Mouse (Mus musculus) CH12.LX (cell line): ENCODE data around the gene Gprin2. TPM values are rescaled to one million over a fixed set of nuclear protein-coding genes. Genes with fewer than 3 reads are reported as not detected.

ENCODE experiments used
- DNase-seq: peaks from one replicate; pipeline ENCODE4 v3.0.0-alpha.2; 2013; ENCODE audit errors: extremely low read depth
- H3K27ac ChIP-seq: 2 replicates; pipeline ENCODE4 v1.5.1; 2012; ENCODE audit warnings: low read depth, mild to moderate bottlenecking, control low read depth, moderate library complexity; ENCODE audit not compliant: insufficient read depth
- H3K27me3 ChIP-seq: replicated peaks from 2 replicates; pipeline ENCODE3; 2012; ENCODE audit warnings: inconsistent platforms
- H3K36me3 ChIP-seq, 2 experiments: replicated peaks in 1 of 2; 2 replicates each; pipeline versions ENCODE3 to v1.6.1; 2012; ENCODE audit warnings: inconsistent platforms in 1 of 2, low read length in 1 of 2, mild to moderate bottlenecking in 1 of 2, mixed read lengths in 1 of 2, moderate library complexity in 1 of 2; ENCODE audit not compliant: control insufficient read depth in 1 of 2, insufficient read depth in 1 of 2
- H3K4me1 ChIP-seq, 2 experiments: 2 replicates each; pipeline ENCODE4 v1.6.1; 2012; ENCODE audit warnings: inconsistent platforms in 1 of 2, moderate library complexity in 1 of 2; ENCODE audit not compliant: insufficient read depth in 2 of 2, control insufficient read depth in 1 of 2
- H3K4me2 ChIP-seq: 2 replicates; pipeline ENCODE4 v1.6.1; 2012; ENCODE audit warnings: low read depth, mild to moderate bottlenecking, control low read depth; ENCODE audit not compliant: poor library complexity, insufficient read depth, severe bottlenecking
- H3K4me3 ChIP-seq, 3 experiments: fragments of 150-350 bp in 1 of 3; sonication (generic) in 1 of 3; replicated peaks in 1 of 3; 2 replicates each; pipeline versions ENCODE3 to v1.5.1; 2011 to 2012; ENCODE audit warnings: low read depth in 2 of 3, low read length in 2 of 3, mild to moderate bottlenecking in 2 of 3, moderate library complexity in 2 of 3, control low read depth in 1 of 3, improper control_type of control experiment in 1 of 3, inconsistent platforms in 1 of 3, mixed read lengths in 1 of 3; ENCODE audit not compliant: poor library complexity in 1 of 3
- H3K79me2 ChIP-seq: replicated peaks from 2 replicates; pipeline ENCODE4 v1.6.1; 2012; ENCODE audit warnings: mild to moderate bottlenecking, moderate library complexity; ENCODE audit not compliant: control insufficient read depth, poor library complexity, insufficient read depth, severe bottlenecking; ENCODE audit errors: extremely low read depth
- H3K9ac ChIP-seq: 2 replicates; pipeline ENCODE4 v1.6.1; 2012; ENCODE audit warnings: low read depth, mild to moderate bottlenecking, control low read depth, moderate library complexity; ENCODE audit not compliant: insufficient read depth
- H3K9me3 ChIP-seq: replicated peaks from 2 replicates; pipeline ENCODE3; 2012; ENCODE audit warnings: low read length, inconsistent platforms, mixed read lengths
- BHLHE40 ChIP-seq: IDR thresholded peaks from 2 replicates; pipeline ENCODE4 v1.6.1; 2011; ENCODE audit warnings: mild to moderate bottlenecking, low read depth, low read length, improper control_type of control experiment
- CHD1 ChIP-seq: IDR thresholded peaks from 2 replicates; pipeline ENCODE4 v1.6.1; 2012; ENCODE audit warnings: low read depth, low read length, improper control_type of control experiment, inconsistent platforms
- CHD2 ChIP-seq: IDR thresholded peaks from 2 replicates; pipeline ENCODE4 v1.6.1; 2011; ENCODE audit warnings: low read length, improper control_type of control experiment
- CTCF ChIP-seq, 2 experiments: IDR thresholded peaks in 1 of 2; conservative IDR thresholded peaks in 1 of 2; 2 replicates each; pipeline ENCODE4 v1.5.1; 2011 to 2012; ENCODE audit warnings: low read depth in 2 of 2, low read length in 2 of 2, improper control_type of control experiment in 1 of 2, inconsistent platforms in 1 of 2, mild to moderate bottlenecking in 1 of 2, moderate library complexity in 1 of 2
- E2F4 ChIP-seq: IDR thresholded peaks from 2 replicates; pipeline ENCODE4 v1.6.1; 2011; ENCODE audit warnings: low read depth, low read length, improper control_type of control experiment; ENCODE audit not compliant: insufficient replicate concordance
- EP300 ChIP-seq: IDR thresholded peaks from 2 replicates; pipeline ENCODE4 v1.6.1; 2011; ENCODE audit warnings: low read length, improper control_type of control experiment
- GABPA ChIP-seq: IDR thresholded peaks from 2 replicates; pipeline ENCODE4 v1.6.1; 2012; ENCODE audit warnings: low read depth, low read length, improper control_type of control experiment, inconsistent platforms; ENCODE audit not compliant: insufficient replicate concordance
- HCFC1 ChIP-seq: IDR thresholded peaks from 2 replicates; pipeline ENCODE4 v1.6.1; 2012; ENCODE audit warnings: low read depth, mild to moderate bottlenecking, inconsistent platforms, low read length, improper control_type of control experiment
- JUN ChIP-seq: IDR thresholded peaks from 2 replicates; pipeline ENCODE4 v1.6.1; 2011; ENCODE audit warnings: low read depth, mild to moderate bottlenecking, low read length, improper control_type of control experiment, moderate library complexity; ENCODE audit not compliant: insufficient read depth
- JUND ChIP-seq: conservative IDR thresholded peaks from 2 replicates; pipeline ENCODE4 v1.6.1; 2011; ENCODE audit warnings: low read depth, low read length, improper control_type of control experiment
- MAFK ChIP-seq: IDR thresholded peaks from 2 replicates; pipeline ENCODE4 v1.6.1; 2011; ENCODE audit warnings: low read length, improper control_type of control experiment; ENCODE audit not compliant: insufficient replicate concordance
- MXI1 ChIP-seq: IDR thresholded peaks from 2 replicates; pipeline ENCODE4 v1.6.1; 2011; ENCODE audit warnings: mild to moderate bottlenecking, low read depth, low read length, improper control_type of control experiment
- MYC ChIP-seq: IDR thresholded peaks from 2 replicates; pipeline ENCODE4 v1.6.1; 2011; ENCODE audit warnings: low read depth, mild to moderate bottlenecking, improper control_type of control experiment, low read length
- NRF1 ChIP-seq: IDR thresholded peaks from 2 replicates; pipeline ENCODE4 v1.6.1; 2014; ENCODE audit warnings: low read depth, mild to moderate bottlenecking, inconsistent platforms, low read length, improper control_type of control experiment, moderate library complexity
- PAX5 ChIP-seq: IDR thresholded peaks from 2 replicates; pipeline ENCODE4 v1.6.1; 2012; ENCODE audit warnings: low read length, inconsistent platforms, mixed read lengths
- RAD21 ChIP-seq: IDR thresholded peaks from 2 replicates; pipeline ENCODE4 v1.6.1; 2011; ENCODE audit warnings: low read depth, mild to moderate bottlenecking, low read length, improper control_type of control experiment, moderate library complexity
- RCOR1 ChIP-seq: conservative IDR thresholded peaks from 2 replicates; pipeline ENCODE4 v1.6.1; 2012; ENCODE audit warnings: low read depth, mild to moderate bottlenecking, inconsistent platforms, low read length, improper control_type of control experiment
- SIN3A ChIP-seq: IDR thresholded peaks from 2 replicates; pipeline ENCODE4 v1.6.1; 2012; ENCODE audit warnings: low read length, improper control_type of control experiment, inconsistent platforms
- SMC3 ChIP-seq: IDR thresholded peaks from 2 replicates; pipeline ENCODE4 v1.6.1; 2011; ENCODE audit warnings: low read depth, low read length, improper control_type of control experiment
- TBP ChIP-seq: conservative IDR thresholded peaks from 2 replicates; pipeline ENCODE4 v1.6.1; 2011; ENCODE audit warnings: low read depth, low read length, improper control_type of control experiment
- TCF12 ChIP-seq: IDR thresholded peaks from 2 replicates; pipeline ENCODE4 v1.6.1; 2014; ENCODE audit warnings: low read depth, mild to moderate bottlenecking, inconsistent platforms, low read length, improper control_type of control experiment
- UBTF ChIP-seq: IDR thresholded peaks from 2 replicates; pipeline ENCODE4 v1.6.1; 2012; ENCODE audit warnings: low read depth, mild to moderate bottlenecking, inconsistent platforms, low read length, improper control_type of control experiment, moderate library complexity
- USF2 ChIP-seq: conservative IDR thresholded peaks from 2 replicates; pipeline ENCODE4 v1.6.1; 2011; ENCODE audit warnings: low read depth, low read length, improper control_type of control experiment
- ZC3H11A ChIP-seq: IDR thresholded peaks from 2 replicates; pipeline ENCODE4 v1.6.1; 2012; ENCODE audit warnings: low read depth, mild to moderate bottlenecking, inconsistent platforms, low read length, improper control_type of control experiment
- ZKSCAN1 ChIP-seq: IDR thresholded peaks from 2 replicates; pipeline ENCODE4 v1.6.1; 2012; ENCODE audit warnings: low read depth, inconsistent platforms, low read length, improper control_type of control experiment, borderline replicate concordance
- ZMIZ1 ChIP-seq: IDR thresholded peaks from 2 replicates; pipeline ENCODE4 v1.6.1; 2012; ENCODE audit warnings: low read depth, mild to moderate bottlenecking, inconsistent platforms, low read length, improper control_type of control experiment
- ZNF384 ChIP-seq: IDR thresholded peaks from 2 replicates; pipeline ENCODE4 v1.6.1; 2012; ENCODE audit warnings: low read depth, low read length, improper control_type of control experiment, inconsistent platforms
- dilution Hi-C: fragments of 300-500 bp; cut with MboI; formaldehyde crosslinking; loops from 2 replicates; pipeline ENCODE4 v1.14.3; 2020; ENCODE audit warnings: low sequenced_read_pairs; ENCODE audit not compliant: extremely low pct_unique_long_range_greater_than_20kb, extremely low pct_ligation_motif_present
- in situ Hi-C: fragments of 300-500 bp; cut with MboI; formaldehyde crosslinking; loops from 3 replicates; pipeline ENCODE4 v1.14.3; 2019; ENCODE audit warnings: low sequenced_read_pairs, low pct_ligation_motif_present, low pct_unique_long_range_greater_than_20kb, mixed read lengths
- polyA plus RNA-seq: library from polyadenylated mRNA; unstranded; fragments of >175 nt; gene quantifications from 2 replicates; pipeline ENCODE4 v1.2.1, GENCODE M21; 2012; ENCODE audit warnings: low read depth; ENCODE audit not compliant: insufficient read length
- total RNA-seq, 2 experiments: library from RNA; depleted of rRNA; stranded (reverse); fragments of 300-350 nt in 1 of 2; fragments of >200 nt in 1 of 2; gene quantifications; 2 replicates each; pipeline ENCODE4 v1.2.3; 2012 to 2014

Gprin2 gene
- total and polyA plus RNA-seq, 3 experiments = 0.04 to 0.21 (median 0.16) TPM

DNA sequence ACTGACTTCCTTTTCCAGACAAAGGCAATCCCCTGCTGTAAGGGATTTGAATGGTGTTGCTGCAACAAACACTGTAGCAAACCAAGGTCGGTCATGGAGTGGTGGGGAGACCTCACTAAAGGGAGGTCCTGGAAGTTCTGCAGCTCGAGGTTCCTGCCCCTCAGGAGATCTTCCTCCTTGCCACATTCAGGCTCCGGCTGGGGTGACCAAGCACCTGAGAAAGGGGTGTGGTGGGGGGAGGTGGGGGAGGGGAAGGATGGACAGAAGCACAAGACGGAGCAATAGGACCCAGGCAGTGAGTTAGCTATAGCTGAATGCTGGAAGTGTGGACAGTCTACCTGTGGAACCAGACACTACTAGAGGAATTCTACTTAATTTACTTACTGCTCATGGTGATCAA, 32.4 kb upstream of the Gprin2 start:
- TF ChIP-seq JUN = no peak
- TF ChIP-seq ZKSCAN1 = no peak
- TF ChIP-seq MXI1 = no peak
- no peak for TF ChIP-seq CTCF (conservative IDR thresholded peaks at IDR 0.05 in 1 of 2, IDR thresholded peaks at IDR 0.05 in 1 of 2; ENCODE audit: low read depth in 2 of 2, low read length in 2 of 2)
- TF ChIP-seq MYC = no peak
- TF ChIP-seq CHD1 = no peak
- TF ChIP-seq RCOR1 = no peak
- TF ChIP-seq CHD2 = no peak
- no peak for TF ChIP-seq GABPA
- no peak for TF ChIP-seq RAD21
- TF ChIP-seq MAFK = no peak
- TF ChIP-seq UBTF = no peak
- TF ChIP-seq TBP = no peak
- TF ChIP-seq SMC3 = no peak
- TF ChIP-seq BHLHE40 = no peak
- TF ChIP-seq HCFC1 = no peak
- no peak for TF ChIP-seq EP300
- TF ChIP-seq NRF1 = no peak
- H3K4me2 ChIP-seq = no peak overlapping the region
- dilution Hi-C loops = no loop called here

DNA sequence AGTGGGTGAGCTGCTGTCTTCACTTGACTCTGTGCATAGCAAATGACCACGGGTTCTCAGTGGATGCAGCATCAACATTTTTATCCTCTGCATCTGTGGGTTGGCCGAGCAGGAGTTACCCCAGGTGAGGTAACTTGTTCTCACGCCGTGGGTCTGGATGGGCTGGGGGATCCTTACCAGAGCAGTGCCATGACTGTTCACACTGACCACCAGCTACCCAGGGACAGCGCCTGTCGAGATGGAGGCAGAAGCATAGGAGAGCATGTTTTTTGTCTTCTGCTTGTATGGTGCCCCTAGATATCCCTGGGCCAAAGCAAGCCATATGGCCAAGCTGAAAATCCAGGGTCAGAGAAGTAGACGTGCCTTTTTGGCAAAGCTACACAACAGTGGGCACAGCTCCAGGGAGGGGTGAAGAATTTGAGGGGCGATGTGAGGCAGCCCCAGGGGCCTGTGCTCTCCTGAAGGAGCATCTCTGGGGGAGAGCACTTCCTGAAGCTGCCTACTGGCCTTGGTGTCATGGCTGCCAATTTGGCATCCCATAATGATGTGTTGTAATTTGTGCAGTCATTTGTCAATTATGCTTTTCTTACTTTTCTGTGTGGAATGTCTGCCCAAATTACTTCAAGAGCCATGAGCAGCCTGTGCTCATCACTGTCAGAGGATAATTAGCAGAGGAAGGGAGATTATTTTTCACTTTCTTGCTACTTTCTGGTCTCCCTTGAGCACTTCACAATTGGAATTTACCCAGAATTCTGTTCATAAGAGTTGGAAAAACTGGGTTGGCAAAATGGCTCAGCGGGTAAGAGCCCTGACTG, 31.6 kb upstream of the Gprin2 start:
- H3K27me3 ChIP-seq = no peaks in the 10 kb centered on the region
- no peak for TF ChIP-seq MXI1
- TF ChIP-seq PAX5 = no peak
- no peak for TF ChIP-seq JUN
- no peak for TF ChIP-seq CHD2
- TF ChIP-seq ZKSCAN1 = no peak
- no peak for TF ChIP-seq NRF1
- no peak for TF ChIP-seq TCF12
- no peak for TF ChIP-seq UBTF
- TF ChIP-seq ZC3H11A = no peak
- no peak for TF ChIP-seq SIN3A
- TF ChIP-seq JUND = no peak
- TF ChIP-seq EP300 = no peak
- no peak for TF ChIP-seq BHLHE40
- no peak for TF ChIP-seq RCOR1
- no peak for TF ChIP-seq USF2
- no peak for TF ChIP-seq CTCF (conservative IDR thresholded peaks at IDR 0.05 in 1 of 2, IDR thresholded peaks at IDR 0.05 in 1 of 2; ENCODE audit: low read depth in 2 of 2, low read length in 2 of 2)
- TF ChIP-seq E2F4 = no peak
- no peak for TF ChIP-seq CHD1
- TF ChIP-seq ZNF384 = no peak
- no peak for TF ChIP-seq ZMIZ1
- H3K4me2 ChIP-seq = peak overlapping the region; percentile 38
- dilution Hi-C loops (no loop called here), in situ Hi-C loops (loop anchor here (10.0 kb wide), 1 partner anchor 148 kb away; the partner anchor contains the start of gene Anxa8)
- H3K9me3 ChIP-seq = peaks cover 3% of the 10 kb centered on the region
- 0 out of 2 replicates have a peak overlapping the region, but pooled peaks have one; percentile 13 for H3K9ac ChIP-seq
- H3K4me3 ChIP-seq = no peak overlapping the region
- no peaks in the 10 kb centered on the region for H3K79me2 ChIP-seq
- peaks cover 6 to 49% of the 10 kb centered on the region in 2 experiments for H3K36me3 ChIP-seq
- peak overlapping the region; percentile 46 for H3K27ac ChIP-seq
- DNase-seq = no peak
- peaks cover 18 to 27% of the 10 kb centered on the region in 2 experiments for H3K4me1 ChIP-seq

More for the DNA sequence above, 32.4 kb upstream of the Gprin2 start:
- in situ Hi-C loops = loop anchor here (10.0 kb wide), 1 partner anchor 149 kb away; the partner anchor contains the start of gene Anxa8
- Histone ChIP-seq H3K27ac (no peak overlapping the region), H3K9ac (no peak overlapping the region), H3K36me3 (peaks cover 6 to 55% of the 10 kb centered on the region in 2 experiments), H3K27me3 (no peaks in the 10 kb centered on the region), H3K9me3 (peaks cover 3% of the 10 kb centered on the region), H3K79me2 (no peaks in the 10 kb centered on the region), H3K4me3 (no peak overlapping the region), H3K4me1 (peaks cover 11 to 25% of the 10 kb centered on the region in 2 experiments)
- no peak for DNase-seq
